Mouse (Mus musculus) G1E (cell line): ENCODE measurements around the gene Gpc5.

Experiments
- CTCF ChIP-seq: IDR thresholded peaks from 2 replicates; pipeline ENCODE4 v1.5.1; 2012; ENCODE audit warnings: low read depth, low read length, inconsistent platforms, mixed read lengths
- GATA1 ChIP-seq: IDR thresholded peaks from 2 replicates; pipeline ENCODE4 v1.6.1; 2012; ENCODE audit warnings: borderline replicate concordance, low read length, inconsistent platforms, mixed read lengths

- TF ChIP-seq CTCF (no peak), GATA1 (no peak)
Observed at GRCm38 (mm10) chr14:115869127-115869526, 777.1 kb downstream of the Gpc5 start.
